Mouse (Mus musculus) ovary, adult 18-20 months (tissue): ENCODE results near the gene Gm37240.

Experiments
- DNase-seq: peaks from one replicate; pipeline ENCODE4 v3.0.0; 2022; ENCODE audit warnings: low spot score, mixed read lengths

Gene Gm37240

DNA sequence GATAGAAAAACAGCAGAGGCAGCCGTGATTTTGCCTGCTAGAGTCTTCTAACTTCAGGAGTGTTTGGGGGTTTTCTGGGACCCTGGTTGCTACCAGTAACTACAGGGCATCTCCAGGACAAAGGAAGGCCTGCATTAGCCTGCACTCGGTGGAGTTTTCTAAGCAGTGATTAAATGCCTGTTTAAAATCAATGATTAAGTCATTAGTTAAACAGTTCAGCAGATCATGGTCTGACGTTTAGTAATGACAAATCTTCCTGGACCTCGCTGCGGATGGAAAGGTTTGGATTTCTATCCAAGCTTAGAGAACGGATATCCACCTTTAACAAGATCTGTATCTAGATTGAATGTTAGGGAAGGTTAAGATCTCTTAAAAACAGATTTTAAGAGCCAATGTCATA lies 1246.8 kb downstream of the Gm37240 start:
- no peak for DNase-seq

DNA sequence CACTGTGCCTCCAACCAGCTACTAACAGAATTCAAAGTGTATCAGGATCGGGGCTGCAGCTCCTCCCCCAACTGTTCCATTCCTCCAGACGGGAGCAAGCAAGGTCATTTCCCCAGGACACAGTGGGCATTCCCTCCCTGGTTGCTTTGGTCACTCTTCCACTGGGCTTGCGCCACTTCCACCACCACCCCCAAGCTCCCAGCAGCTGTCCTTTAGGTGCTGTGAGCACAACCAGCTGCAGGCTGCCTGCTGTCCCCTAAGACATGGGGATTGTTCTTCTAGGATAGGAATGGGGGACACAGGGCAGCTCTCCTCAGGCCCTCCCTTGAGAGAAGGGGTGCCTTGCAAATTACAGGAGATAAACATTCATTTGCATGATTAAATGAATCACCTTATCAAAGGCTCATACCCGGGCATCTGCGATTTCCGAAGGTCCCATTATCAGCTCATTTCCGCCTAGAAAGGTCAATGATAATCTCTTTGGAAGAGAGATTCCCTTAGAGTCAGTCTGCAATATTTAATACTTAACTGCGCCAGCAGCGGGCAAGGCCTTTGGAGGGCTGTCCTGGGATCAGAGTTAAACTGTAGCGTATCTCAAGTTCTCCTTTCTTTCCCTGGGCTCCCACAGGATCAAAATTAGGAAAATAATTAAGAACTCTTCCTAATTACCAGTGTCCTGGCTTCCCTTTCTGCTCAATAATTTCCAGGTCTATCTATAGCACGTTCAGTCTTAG lies 1247.4 kb downstream of the Gm37240 start:
- DNase-seq, result no peak

DNA sequence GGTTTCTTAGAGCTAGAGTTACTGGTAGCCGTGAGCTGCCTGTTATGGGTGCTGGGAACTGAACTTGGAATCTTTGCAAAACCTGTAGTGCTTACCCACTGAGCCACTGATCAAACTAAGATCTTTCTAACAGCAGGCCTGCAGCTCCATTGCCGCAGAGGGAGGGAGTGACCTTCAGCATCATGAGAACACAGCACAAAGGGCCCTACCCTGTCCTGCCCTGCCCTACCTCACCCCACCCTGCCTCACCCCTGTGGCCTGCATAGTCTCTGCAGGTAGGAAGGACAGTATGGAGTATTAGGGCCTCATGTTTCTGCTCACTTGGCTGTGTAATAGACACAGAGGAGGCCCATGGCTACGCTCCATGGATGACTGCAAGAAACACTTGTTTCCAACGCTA lies 1248.5 kb downstream of the Gm37240 start:
- no peak for DNase-seq

DNA sequence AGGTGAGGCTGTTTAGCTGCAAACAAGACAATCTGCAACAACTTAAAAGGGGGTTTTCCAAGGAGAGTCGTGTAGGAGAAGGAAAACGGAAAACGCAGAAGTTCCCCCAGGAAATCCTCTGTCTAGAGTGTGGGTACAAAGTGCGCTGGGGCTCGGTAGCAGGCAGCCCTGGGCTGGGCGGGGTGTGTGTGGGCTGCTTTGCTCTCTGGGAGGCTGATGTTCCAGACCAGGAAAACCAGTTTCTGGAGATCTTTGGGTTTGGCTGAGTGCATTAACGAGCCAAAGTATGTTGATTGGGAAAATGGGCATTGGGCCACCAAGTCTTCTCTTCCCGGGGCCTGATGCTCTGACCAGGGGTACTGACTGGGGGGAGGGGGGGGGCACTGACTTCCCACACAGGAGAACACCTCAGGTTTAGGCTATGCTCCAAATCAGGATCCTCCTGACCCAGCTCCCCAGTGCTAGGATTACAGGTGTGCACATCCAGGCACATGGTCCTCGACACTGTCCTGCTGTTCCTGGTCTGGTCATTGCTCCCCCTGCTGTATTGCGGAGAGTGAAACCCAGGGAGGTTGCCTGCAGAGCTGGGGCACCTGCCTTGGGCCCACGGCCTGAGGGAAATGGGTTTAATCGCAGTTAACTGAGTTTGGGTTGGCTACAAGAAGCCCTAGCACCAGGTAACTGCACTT lies 1249.3 kb downstream of the Gm37240 start:
- no peak for DNase-seq

DNA sequence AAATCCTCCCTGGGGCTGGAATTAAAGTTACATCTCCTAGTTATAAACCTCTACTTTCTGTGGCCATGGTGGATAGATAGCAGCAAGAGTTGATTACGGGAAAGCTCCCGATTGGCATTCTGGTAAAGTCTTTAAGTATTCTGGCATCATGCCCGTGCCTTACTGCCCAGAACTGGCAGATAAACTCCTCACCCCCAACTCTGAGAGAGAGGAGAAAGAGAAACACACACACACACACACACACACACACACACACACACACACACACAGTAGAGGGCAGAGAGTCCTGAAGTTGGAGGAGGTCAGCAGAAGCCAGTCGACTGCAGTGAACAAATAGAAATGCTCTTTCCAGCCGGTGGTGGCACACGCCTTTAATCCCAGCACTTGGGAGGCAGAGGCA lies 1250.2 kb downstream of the Gm37240 start:
- no peak for DNase-seq

DNA sequence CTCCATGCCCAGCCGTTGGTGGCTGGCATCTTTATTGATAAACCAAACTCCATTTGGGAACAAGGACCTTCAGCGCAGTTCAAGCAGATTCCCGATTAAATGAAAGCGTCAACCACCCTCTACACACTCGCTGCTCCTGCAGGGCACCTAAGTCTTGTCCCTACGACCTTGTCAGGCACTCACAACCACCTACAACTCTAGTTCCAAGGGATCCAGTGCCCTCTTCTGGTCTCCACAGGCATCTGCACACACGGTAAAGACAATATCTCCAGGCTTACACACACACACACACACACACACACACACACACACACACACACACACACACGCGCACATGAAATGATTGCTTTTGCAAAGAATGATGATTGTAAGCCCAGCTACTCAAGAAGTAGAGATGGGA lies 1255.7 kb downstream of the Gm37240 start:
- no peak for DNase-seq

DNA sequence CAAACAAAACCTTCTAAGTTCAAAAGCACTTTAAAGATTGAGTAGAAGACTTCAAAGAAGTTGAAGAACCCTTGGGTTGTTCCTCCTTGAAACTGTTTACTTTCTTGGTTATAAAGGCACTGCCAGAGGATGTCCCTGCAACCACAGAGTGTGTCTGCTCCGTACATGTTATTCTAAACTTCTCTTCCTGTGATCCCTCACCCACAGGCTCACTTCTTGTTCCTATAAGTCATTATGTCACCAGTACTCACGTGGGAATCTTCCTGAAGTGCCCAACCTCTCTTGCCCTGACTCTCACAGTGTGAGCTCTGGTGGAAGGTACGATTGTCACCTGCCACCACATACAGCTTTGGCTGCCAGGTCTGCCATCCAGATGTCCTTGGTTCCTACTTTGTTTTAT lies 1265.3 kb downstream of the Gm37240 start:
- DNase-seq, result no peak

DNA sequence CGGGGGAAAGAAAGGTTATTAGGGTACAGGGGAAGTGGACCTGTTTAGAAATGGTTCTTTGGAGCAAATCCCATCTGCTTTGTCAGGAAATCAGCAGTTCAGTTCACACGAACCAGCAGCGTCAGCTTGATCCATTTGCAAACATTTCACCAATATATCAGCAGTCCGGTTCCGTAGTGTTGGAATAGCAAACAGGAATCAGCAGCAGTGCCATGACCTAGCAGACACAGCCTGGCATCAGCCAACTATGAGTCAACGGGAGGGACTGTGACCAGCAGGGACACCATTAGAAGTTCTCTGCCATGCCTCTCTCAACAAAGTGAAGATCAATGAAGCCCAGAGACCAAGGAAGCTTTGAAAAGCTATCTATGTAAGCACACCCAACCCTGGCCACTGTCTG lies 1267.6 kb downstream of the Gm37240 start:
- DNase-seq, result no peak

DNA sequence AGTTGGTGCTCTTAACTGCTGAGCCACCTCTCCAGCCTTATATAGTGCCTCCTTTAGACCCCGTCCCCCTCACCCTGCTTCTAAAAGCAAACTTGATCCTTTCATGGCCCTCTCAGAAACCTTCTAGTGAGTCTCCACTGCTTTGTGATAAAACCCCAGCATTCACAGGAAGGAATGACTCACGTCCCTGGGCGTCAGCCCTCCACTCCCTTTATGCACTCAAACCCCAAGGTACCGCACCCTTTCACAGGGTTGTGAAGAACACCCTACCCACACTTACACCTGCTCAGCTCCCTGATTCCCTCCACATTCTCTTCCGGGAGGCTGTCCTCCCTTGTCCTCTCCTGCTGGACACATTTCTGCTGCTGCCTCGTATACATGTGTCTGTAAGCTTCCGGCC lies 1268.3 kb downstream of the Gm37240 start:
- no peak for DNase-seq

DNA sequence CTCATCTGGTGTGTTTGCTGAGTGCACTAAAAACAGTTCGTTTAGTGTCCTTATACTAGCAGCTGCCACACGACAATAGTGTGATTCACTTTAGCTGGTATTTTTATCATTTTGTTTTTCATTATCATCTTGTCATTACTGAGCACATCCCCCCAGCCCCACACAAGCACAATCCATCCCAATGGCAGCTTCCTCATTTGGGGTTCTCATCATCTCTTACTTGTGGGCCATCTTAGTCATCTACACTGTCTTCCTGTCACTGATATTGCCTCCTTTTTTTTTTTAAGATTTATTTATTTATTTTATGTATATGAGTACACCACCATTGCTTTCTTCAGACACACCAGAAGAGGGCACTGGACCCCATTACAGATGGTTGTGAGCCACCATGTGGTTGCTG lies 1268.7 kb downstream of the Gm37240 start:
- DNase-seq, result no peak

DNA sequence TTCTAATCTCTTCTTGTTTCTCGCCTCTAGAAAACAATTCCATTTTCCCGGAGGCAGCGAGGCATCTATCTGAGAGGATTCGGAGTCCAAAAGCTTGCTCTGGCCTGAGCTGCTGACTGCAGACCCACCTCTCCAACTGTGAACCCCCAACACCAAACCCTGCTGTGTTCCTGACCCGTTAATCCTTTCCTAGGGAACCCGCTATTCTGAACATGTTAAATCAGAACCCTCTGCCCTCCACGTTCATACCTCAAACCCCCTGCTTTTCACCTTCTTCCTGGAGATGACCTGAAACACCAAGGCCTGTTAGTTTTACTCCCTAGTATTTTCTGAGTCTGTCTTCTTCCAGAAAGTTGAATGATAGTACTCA lies 1271.5 kb downstream of the Gm37240 start:
- DNase-seq, result no peak

DNA sequence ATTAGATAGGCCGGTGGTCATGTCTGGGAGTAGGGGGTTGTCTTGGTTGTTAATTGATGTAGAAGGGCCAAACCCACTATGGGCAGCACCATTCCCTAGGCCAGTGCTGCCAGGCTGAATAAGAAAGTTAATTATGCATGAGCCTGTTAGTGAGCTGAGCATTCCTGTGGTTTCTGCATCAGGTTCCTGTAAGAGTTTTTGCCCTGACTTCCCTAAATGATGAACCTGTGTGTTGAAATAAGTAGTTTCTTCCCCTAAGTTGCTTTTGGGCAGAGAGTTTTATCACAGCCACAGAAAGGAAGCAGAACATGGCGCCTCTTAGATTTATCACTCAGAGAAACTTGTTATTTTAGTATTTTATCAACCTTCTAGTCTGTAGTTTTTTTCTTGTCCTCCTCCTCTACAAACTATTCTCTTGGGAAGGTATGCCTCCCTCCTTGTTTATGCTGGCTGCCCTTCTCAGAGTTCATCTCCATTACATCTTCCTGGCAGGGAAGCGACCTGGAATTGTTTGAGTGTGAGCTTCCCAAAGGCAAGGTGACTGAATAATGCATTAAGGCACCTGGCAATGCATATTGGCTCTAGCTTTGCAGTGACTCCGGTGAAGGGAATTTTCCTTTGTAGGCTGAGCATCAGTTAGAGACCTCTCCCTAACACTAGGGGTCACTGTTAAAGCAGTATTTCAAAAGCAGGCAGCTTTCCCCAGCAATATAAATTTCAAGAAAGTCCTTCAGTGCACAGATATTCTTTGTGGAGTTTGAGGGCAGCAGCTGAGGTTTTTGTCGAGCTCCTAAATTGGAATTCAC lies 1272.1 kb downstream of the Gm37240 start:
- DNase-seq, result no peak

DNA sequence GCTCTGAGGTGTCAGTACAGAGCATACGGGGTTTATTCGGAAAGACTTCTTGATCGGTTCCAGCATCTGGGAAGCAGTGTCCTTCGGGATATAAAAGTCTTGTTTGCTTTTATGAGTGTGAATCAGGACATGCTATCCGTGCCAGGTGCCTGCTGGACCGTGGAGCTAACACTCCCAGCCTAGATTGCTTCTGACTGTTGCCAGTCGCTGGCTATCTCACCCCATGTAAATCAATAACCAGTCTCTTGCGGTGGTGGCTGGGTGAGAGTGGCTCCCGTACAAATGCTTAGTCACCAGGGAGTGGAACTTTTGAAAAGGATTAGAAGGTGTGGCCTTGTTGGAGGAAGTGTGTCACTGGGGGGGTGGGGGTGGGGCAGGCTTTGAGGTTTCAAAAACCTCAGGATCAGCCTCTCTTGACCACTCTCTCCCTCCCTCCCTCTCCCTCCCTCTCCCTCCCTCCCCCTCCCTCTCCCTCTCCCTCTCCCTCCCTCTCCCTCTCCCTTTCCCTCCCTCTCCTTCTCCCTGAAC lies 1277.1 kb downstream of the Gm37240 start:
- DNase-seq, result no peak

DNA sequence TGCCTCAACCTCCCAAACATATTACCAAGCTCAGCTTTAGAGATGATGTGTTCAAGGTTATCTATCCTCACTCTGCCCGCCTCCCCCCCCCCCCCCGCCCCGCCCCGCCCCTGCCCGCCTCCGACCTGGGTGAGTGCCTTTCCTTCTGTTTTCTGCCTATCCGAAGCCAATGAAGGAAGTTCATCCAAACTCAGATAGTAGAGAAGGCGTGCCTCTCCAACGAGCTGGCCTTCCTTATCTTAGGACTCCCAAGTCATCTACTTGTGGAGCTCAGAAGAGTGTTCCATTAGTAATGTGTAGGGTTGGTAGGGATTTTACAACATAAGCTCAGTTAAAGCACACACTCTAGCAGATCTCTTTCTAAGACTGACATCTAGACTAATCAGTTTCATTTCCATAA lies 1284.1 kb downstream of the Gm37240 start:
- no peak for DNase-seq

DNA sequence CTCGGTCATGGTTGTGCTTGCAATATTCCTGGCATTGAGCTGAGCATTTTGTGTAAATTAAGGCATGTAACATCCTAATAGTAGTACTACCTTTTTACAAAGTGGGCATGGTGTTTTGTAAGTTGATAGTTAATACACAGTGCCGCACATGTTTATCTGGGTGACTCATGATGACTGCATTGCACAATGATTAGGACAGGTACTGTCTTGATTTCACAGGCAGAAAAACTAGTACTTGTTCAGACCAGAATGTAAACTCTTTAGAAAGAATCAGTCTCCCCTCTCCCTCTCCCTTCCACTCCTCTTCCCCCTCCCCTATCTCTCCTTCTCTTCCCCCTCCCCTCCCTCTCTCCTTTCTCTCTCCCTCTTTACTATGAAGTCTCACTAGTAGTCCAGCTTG lies 1284.6 kb downstream of the Gm37240 start:
- no peak for DNase-seq

DNA sequence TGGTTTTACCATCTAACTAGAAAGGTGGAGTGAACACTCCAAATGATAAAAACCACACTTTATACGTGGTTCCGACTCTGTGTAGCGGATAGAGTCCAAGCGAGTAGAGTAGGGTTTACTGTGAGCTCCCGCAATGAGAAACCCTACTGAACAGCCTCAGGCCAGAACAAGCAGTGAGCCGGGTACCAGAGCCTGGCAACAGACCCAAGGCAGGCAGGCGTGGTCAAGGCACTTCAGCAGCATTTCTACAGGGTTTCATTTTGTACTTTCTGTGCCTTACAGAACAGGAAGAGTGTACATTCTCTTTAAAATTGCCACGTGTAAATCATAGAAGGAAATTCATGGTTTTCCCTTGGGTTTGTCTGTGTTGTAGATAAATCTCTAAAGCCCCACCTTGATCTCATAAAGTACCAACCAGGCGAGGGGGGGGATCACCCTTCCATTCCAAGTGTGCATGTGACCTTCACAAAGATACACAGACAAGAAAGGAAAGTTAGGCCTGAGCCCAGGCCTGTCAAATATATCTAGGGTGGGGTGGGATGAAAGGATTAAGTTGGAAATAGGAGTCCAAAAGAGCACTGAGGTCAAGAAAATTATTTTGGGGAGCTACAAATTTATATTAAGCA lies 1285.3 kb downstream of the Gm37240 start:
- DNase-seq, result no peak

DNA sequence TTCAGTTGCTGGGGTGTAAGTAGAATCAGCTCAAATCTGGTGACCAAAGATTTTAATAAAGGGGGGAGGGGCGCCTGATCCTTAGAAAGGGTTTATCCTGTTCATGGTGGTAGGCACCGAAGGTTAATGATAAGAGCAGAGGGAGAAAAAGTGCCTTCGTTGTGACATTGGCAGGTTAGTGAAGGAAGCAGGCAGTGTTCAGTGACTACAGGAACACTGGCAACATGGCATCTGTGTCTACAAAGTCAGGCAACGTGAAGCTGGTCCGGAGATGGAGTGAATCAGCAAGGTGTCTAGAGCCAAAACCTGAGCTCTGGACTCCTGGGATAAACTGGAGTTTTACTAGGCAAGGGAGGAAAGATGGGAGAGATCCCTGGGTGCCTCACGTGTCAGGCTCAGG lies 1288.6 kb downstream of the Gm37240 start:
- no peak for DNase-seq

DNA sequence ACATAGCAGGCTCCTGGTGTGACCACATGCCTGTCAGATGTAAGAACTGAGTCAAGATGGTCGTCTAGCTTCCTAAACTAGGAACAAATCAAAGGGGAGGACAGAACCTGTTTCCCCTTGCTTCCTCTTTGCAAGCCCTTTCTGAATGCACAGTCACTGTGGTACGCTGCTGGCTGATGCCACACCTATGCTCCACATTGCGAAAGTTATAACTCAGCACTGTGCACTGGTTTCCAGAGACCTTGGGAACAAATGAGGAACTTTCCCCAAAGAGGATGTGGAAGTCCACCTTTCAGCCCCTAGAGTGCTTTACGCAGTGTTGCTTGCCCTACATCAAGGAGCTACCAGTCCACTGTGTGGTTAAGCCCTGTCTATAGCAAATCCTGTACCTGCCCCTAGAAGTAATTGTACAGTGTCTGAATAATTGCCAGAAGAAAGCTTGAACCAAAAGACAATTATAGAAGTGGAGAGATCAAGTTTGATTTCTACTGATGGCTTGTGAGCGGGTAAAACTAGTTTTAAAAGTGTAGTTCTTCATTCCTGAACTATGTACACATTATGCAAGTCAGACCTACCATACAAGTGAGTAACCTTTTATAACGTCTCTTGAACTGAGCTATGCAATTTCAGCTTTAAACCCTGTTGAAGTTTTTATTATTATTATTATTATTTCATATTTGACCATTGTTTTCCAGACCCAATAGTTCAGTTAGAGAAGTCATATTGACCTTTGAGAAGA lies 1289.2 kb downstream of the Gm37240 start:
- no peak for DNase-seq

DNA sequence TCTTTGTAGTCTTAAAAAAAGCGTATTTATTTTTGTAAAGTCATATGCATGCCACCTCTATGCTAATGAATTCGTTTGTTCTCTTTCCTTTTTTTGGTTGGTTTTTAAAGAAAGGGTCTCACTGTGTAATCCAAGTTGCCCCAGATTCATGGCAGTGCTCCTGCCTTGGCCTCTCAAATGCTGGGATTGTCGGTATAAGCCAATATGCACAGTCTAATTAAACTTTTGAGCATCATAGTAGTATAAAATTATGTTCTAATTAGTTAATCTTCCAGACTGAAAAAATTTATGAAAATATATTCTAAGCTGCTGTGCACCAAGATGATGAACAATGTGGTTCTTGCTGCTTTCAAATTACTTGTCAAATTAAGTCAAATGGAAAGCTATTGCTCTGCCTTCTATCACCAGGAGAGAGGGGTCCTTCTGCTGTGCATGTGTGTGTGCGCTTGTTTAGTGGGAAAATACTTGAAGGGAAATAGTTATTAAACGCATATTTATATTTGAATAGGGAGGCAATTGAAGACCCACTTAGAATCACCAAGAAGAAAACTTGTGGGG lies 1291.6 kb downstream of the Gm37240 start:
- DNase-seq, result no peak

DNA sequence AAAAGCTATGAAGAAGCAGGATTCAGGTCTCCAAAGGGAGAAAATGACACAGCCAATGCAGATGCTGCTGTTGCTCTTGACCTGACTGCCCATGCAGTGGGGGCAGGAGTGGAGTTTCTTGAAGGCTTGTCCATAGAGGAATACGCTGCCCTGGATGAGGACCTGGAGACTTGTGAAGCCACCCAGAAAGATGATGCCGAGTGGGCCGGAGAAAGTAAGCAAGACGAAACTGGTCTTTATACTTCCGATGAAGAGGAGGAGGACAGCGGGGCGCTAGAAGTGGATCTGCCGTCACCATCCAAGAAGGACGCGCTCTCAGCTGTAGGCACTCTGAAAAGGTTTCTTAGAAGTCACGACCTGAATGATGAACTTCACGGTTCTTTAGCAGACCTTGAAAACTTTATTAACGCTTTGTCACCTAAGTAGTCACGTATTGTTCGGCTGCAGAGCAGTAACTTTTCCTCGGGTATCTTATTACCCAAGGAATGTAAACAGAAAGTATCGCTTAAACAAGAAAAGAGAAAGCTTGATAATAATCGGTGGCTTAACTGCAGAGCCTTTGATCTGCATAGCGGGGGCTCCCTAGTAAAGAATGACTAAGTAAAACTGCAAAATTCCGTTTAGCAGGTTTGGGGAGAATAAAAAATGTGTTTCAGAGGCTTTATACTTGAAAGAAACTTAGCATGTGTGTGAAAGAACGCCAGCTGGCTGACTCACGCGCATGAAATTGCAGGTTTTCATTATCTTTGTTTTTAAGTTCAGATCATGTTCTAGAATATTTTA lies 1292.2 kb downstream of the Gm37240 start:
- DNase-seq, result no peak

DNA sequence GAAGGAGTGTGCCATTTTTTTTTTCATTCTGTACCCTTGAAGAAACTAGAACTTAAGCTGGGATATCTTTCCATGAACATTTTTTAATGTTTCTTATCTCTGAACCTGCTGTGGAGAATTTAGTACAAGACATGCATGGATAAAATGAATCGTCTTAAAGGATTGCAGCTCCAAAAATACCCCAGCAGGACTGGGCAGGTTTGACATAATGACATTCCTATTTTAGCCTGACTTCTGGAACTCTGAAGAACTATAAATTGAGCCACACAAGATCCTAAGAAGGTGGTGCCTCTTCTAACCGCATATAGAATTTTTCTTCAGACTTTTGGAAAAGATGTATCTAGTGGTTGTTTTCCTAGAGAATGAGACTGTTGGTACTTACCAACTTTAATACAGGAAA lies 1294.0 kb downstream of the Gm37240 start, which contains the start of gene Tigd4:
Gene Tigd4 (plus strand): TSS at position 301 of the 400 bp plus-strand sequence.
- no peak for DNase-seq
